31 mouse cellular contexts compared by ENCODE assay signal in the genomic region with DNA sequence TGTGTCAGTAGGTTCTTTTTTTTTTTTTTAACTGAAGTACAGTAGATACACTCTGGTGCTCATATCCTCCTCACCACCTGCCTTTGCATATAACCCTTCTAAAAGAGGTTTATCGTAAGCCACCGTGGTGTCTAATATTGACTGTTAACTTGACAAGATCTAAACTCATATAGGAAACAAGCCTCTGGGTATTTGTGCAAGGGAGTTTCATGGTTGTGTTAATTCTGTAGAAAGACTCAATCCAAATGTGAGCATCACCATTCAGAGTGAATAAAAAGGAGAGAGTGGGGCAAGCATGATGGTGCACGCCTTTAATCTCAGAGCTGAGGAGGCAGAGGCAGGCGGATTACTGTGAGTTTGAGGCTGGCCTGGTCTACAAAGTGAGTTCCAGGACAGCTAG.
"Had no signal": no experiment of that assay in that cellular context is flagged by ENCODE, and none has a peak within 500 bp of the region (broad histone marks: within the 10 kb centered on the region; RNA-seq: fewer than 3 reads in every experiment).

No protein-coding gene starts in this region.

- H3K27me3 ChIP-seq: limb, embryonic 12.5 days; limb, embryonic 13.5 days; limb, embryonic 15.5 days; liver, embryonic 12.5 days; liver, embryonic 13.5 days; liver, embryonic 15.5 days; lung, embryonic 15.5 days; megakaryocyte, embryonic 14.5 days; midbrain, embryonic 12.5 days; midbrain, embryonic 13.5 days; midbrain, embryonic 15.5 days; neural tube, embryonic 12.5 days had no signal

- H3K9ac ChIP-seq: limb, embryonic 12.5 days; limb, embryonic 13.5 days; limb, embryonic 15.5 days; liver, embryonic 12.5 days; liver, embryonic 13.5 days; liver, embryonic 14.5 days; liver, embryonic 15.5 days; liver, postnatal 0 days; lung, embryonic 14.5 days; lung, embryonic 15.5 days; midbrain, embryonic 12.5 days; midbrain, embryonic 13.5 days; midbrain, embryonic 15.5 days; neural tube, embryonic 12.5 days had no signal

- H3K4me1 ChIP-seq: limb, embryonic 10.5 days; limb, embryonic 12.5 days; limb, embryonic 13.5 days; limb, embryonic 15.5 days; liver, embryonic 12.5 days; liver, embryonic 13.5 days; liver, embryonic 15.5 days; lung, embryonic 15.5 days; megakaryocyte, embryonic 14.5 days; midbrain, embryonic 10.5 days; midbrain, embryonic 12.5 days; midbrain, embryonic 13.5 days; midbrain, embryonic 15.5 days; neural tube, embryonic 12.5 days had no signal

- H3K4me2 ChIP-seq: limb, embryonic 12.5 days; limb, embryonic 13.5 days; limb, embryonic 15.5 days; liver, embryonic 11.5 days; liver, embryonic 12.5 days; liver, embryonic 13.5 days; liver, embryonic 15.5 days; lung, embryonic 14.5 days; lung, embryonic 15.5 days; midbrain, embryonic 12.5 days; midbrain, embryonic 13.5 days; midbrain, embryonic 15.5 days; neural tube, embryonic 12.5 days had no signal

- H3K27ac ChIP-seq: left cerebral cortex, adult 2 months; limb, embryonic 10.5 days; limb, embryonic 12.5 days; limb, embryonic 13.5 days; limb, embryonic 15.5 days; liver, embryonic 12.5 days; liver, embryonic 13.5 days; liver, embryonic 14.5 days; liver, embryonic 15.5 days; lung, embryonic 15.5 days; macrophage; midbrain, embryonic 10.5 days; midbrain, embryonic 12.5 days; midbrain, embryonic 13.5 days; midbrain, embryonic 15.5 days; neural tube, embryonic 12.5 days had no signal

- DNase-seq: left cerebral cortex, postnatal 4 days; liver; liver, embryonic 13.5 days; liver, postnatal 0 days; lung, adult 18-20 months; lung, adult 2 months; lung, embryonic 14.5 days; lung, postnatal 10 days; lung, postnatal 14 days; lung, postnatal 36 days; lung, postnatal 4 days; midbrain, embryonic 14.5 days had no signal

- ATAC-seq: liver, embryonic 12.5 days; liver, postnatal 0 days; lung, postnatal 0 days; midbrain, embryonic 13.5 days; midbrain, embryonic 15.5 days had no signal

- H3K4me3 ChIP-seq: left cerebral cortex, adult 2 months; limb, embryonic 10.5 days; limb, embryonic 12.5 days; limb, embryonic 13.5 days; limb, embryonic 15.5 days; liver, embryonic 12.5 days; liver, embryonic 13.5 days; liver, embryonic 15.5 days; lung, embryonic 15.5 days; megakaryocyte, embryonic 14.5 days; midbrain, embryonic 10.5 days; midbrain, embryonic 12.5 days; midbrain, embryonic 13.5 days; midbrain, embryonic 15.5 days; myocyte; neural tube, embryonic 12.5 days had no signal

- H3K9me3 ChIP-seq: limb, embryonic 10.5 days; limb, embryonic 12.5 days; limb, embryonic 13.5 days; limb, embryonic 15.5 days; liver, embryonic 12.5 days; liver, embryonic 13.5 days; liver, embryonic 15.5 days; lung, embryonic 15.5 days; megakaryocyte, embryonic 14.5 days; midbrain, embryonic 10.5 days; midbrain, embryonic 12.5 days; midbrain, embryonic 13.5 days; midbrain, embryonic 15.5 days; neural tube, embryonic 12.5 days had no signal
